Mouse (Mus musculus): ENCODE results near the gene Lpar2.

Gene Lpar2

DNA sequence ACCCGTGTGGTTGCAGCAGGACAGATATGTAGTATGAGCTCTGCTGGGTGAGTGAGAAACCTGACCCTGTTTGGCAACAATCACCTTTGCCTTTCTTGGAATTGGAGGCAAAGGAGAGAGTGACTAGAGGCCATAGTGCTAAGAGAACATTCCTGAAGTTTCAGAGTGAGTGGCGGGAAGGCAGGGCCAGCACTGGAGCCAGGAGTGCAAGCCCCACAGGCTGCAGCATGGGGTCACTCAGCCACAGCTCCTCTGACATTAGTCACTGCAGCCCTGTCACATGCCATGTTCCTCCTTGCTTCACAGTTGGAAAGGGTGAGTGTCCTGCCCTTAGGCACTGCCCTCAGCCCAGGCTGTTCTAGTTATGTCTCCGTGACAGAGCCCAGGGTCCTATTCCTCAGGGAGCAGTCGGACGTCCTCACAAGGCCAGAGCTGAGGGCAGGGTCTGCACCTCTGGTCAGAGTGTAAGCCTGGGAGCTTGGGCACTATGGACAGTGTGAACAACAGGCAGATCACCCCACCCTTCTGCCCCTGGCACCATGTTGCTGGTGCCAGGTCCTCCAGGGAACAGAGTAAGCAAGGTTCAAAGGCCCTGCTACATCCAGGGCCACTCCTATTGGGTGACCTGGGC is 45.6 kb downstream of the Lpar2 start:
- DNase-seq (ENCODE audit: low spot score in 2 of 2), result no peak

DNA sequence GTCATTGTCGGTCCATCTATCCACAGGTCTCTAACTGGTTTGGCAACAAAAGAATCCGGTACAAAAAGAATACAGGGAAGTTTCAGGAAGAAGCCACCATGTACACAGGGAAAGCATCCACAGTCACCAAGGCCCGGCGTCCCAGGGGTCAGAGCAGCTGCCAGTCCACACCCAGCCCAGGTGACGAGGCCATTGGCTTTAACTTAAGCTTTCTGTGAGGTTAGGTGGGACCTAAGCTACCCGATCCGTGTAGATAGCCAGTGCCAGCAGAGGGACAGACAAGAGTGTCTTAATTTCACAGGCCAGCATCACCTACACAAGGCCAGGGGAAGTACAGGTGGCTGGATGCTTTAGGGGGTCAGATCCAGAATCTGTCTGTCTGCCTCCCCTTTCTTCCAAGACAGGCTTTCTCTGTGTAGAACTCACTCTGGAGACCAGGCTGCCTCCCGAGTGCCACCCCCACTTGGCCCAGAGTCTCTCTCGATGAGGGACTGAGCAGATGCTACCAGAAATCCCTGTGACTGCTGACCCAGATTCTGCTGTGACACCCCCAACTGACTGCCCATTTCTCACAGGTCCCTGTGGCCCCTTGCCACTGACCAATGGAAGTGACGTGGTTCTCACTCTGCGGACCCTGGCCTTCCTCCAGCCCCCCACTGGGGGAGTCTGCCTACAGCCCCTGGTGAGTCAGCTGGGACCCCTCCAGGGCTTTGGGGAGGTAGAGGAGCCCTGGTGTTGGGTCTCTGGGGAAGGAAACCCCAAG is 48.0 kb downstream of the Lpar2 start:
- no peak for DNase-seq (ENCODE audit: low spot score in 2 of 2)

DNA sequence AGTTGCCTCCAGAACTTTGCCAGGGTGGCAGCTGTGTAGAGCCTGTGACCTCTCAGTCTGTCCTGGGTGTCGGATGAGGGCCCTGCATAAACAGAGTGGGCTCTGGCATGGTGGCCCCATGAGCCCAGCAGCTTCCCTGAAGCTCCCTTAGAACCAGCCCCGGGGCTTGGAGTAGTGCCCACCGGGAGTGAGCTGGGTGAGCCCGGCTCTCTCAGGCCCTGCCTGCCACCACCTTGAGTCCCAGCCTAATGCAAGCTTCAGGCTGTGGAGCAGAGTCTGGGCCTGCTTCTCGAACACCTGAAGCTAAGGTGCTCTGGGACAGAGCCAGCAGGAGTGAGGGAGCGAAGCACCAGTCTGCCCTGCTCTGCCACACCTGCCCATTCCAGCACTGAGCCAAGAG is 48.7 kb downstream of the Lpar2 start:
- no peak for DNase-seq (ENCODE audit: low spot score in 2 of 2)

DNA sequence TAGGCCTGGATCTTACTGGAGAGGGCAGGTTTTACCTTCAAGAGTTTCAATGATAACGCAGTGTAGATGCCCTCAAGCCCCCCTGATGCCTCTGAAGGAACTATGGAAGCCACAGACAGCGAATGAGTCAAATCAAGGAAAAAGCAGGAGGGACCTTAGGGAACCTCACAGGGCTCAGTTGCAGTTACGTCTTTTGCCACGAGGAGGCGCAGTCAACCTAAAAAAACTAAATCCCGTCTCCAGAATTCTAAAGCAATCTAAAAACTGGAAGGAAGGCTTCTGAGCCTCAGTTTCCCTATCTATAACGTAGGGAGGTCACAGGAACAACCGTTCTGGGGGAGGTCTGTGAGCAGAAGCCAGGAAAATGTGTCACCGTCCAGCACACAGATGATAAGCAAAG is 51.9 kb downstream of the Lpar2 start:
- DNase-seq (ENCODE audit: low spot score in 2 of 2), result peak in 1 of 2 experiments; percentile 47

DNA sequence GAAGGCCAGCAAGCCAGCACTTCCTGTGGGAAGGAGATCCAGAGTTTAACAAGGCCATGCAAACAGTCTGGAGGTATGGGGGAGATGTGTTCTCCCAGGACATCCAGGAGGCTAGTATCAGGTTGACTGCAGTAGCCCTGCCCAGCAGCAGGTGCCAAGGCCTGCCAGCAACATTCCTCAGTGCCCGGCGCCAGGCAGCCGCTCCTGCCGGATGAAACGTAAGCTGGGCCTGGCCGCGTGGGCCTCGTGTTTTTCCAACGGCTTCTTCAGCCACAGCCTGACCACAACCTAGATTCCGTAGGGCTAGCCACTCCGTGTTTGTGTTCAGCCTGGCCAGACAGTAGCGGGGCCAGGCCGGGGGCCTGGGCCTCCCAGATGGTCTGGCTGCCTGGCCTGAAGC is 52.4 kb downstream of the Lpar2 start:
- DNase-seq (ENCODE audit: low spot score in 2 of 2), result no peak

DNA sequence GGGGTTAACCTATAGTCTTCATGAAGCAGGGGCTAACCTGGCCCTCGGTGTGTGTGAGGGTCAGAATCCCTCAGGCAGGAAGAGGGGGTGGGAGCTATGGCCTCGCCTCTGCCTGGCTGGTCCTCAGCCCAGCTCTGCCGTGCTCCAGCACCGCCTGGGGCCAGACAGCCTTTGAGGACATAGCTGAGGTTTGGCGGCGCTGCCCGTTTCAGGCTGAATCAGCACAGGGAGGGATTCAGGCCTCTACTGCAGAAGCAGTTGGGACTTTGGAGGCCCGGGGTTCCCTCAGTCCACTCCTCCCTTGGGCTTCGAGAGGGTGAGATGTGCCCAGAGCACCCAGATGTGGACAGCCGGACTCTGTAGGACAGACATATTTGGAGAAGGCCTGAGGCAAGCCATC is 53.9 kb downstream of the Lpar2 start:
- DNase-seq (ENCODE audit: low spot score in 2 of 2), result no peak

DNA sequence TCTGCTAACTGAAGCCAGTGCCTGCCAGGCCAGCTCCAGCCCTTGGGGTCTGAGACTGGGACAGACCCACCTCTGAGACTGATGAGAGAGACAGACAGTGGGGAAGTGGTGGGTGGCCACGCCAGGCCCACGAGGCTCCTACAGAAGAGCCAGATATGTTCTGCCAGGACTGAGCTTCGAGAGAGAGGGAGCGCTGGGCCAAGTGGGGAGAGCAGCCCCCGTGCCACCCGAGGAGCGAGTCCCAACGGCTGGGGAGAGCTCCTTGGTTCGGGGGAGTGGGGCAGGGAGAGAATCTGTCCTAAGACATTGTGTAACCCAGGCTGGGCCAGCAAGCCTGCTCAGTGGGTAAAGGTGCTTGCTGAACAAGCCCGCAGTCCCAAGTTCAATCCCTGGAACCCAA is 54.7 kb downstream of the Lpar2 start:
- no peak for DNase-seq (ENCODE audit: low spot score in 2 of 2)

DNA sequence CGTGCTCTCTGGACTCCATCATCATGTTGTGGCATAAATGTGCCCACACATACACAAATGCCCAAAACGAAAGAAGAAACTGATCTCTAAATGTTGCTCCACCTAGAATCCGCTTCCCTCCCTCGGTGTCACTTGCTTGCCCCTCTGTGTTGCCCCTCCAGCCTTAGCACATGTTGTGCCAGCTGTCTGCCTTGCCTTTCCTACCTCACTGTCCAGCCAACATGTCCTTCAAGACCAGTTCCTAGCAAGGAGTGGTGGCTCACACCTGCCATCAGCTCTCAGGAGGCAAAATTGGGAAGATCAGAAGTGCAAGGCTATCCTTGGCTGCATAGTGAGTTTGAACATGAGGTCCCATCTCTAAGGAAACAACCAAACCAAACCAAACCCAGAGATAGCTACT is 55.2 kb downstream of the Lpar2 start:
- no peak for DNase-seq (ENCODE audit: low spot score in 2 of 2)

DNA sequence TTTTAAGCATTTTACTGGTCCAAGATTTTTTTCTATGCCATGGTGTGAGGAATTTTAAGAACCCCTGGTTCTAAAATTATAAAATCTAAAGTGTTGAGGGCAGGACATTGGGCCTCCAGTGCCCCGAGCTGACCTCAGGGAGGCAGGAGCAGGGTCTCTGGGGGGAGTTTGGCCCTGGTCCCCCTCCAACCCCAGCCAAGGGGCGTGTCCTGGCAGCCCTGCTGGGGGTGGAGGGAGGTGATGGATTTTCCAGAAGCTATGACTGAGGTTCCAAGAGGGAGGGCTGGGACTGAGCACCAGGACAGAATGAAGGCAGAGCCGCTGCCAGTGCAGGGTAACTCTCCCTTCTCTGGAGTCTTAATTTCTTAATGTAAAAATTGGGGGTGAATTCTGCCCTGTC is 55.8 kb downstream of the Lpar2 start:
- no peak for DNase-seq (ENCODE audit: low spot score in 2 of 2)

DNA sequence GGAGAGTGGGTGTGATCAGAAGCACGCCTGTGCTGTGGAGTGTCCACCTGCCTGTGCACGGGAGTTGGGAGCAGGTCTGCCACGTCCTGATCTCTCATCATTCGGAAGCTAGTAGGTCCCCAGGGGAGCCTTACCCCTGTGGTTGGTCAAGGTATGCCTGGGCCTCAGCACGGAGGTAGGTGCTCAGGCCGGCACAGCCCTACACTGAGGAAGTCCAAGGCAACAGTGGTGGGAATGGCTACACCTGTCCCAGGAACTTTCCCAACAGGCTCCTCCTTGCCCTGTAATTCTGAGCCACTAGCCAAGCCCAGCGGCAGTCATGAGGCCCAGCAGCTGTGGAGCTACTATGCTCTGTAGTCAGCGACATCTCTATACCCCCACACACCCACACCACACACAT is 57.4 kb downstream of the Lpar2 start:
- DNase-seq (ENCODE audit: low spot score in 2 of 2), result no peak
